ENCODE assay signal across 25 mouse cellular contexts in the genomic region with DNA sequence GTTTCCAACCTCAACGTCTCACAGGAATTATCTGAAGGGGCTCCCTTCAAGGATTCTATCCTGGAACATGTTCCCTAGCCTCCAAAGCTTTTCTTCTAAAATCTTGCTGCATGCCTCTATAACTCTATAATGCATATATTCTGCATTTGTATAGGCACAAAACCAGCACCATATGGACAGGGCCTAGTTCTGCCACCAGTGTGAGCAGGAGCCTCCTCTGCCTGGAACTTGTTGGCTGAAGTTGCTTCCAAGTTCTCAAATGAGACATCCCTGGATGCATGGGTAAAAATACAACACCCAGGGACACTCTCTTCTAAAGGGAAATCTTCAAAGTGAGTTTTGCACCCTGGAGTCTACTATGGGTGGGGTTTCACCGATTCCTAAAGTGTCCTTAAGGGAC.
"Had no signal": no experiment of that assay in that cellular context is flagged by ENCODE, and none has a peak within 500 bp of the region (broad histone marks: within the 10 kb centered on the region; RNA-seq: fewer than 3 reads in every experiment).

No protein-coding gene starts in this region.

- H3K9ac ChIP-seq: heart, embryonic 12.5 days; hindbrain, embryonic 12.5 days; hindbrain, embryonic 14.5 days; intestine, embryonic 15.5 days; limb, embryonic 12.5 days; liver, embryonic 12.5 days; liver, embryonic 14.5 days had no signal

- H3K9me3 ChIP-seq: heart, embryonic 12.5 days; hindbrain, embryonic 10.5 days; hindbrain, embryonic 12.5 days; intestine, embryonic 15.5 days; limb, embryonic 10.5 days; limb, embryonic 12.5 days; liver, embryonic 12.5 days had no signal

- H3K27me3 ChIP-seq: heart, embryonic 12.5 days; hindbrain, embryonic 12.5 days; intestine, embryonic 15.5 days; limb, embryonic 12.5 days; liver, embryonic 12.5 days had no signal

- H3K4me3 ChIP-seq: gastrocnemius, adult 2 months; heart, adult 2 months; heart, embryonic 12.5 days; hindbrain, embryonic 10.5 days; hindbrain, embryonic 12.5 days; intestine, embryonic 15.5 days; layer of hippocampus, adult 2 months; left cerebral cortex, adult 2 months; limb, embryonic 10.5 days; limb, embryonic 12.5 days; liver, embryonic 12.5 days had no signal

- H3K4me2 ChIP-seq: heart, embryonic 12.5 days; hindbrain, embryonic 12.5 days; hindbrain, embryonic 14.5 days; intestine, embryonic 15.5 days; limb, embryonic 12.5 days; liver, embryonic 12.5 days had no signal

- H3K4me1 ChIP-seq: heart, embryonic 12.5 days; hindbrain, embryonic 10.5 days; hindbrain, embryonic 12.5 days; intestine, embryonic 15.5 days; limb, embryonic 10.5 days; limb, embryonic 12.5 days; liver, embryonic 12.5 days had no signal

- ATAC-seq: hindbrain, embryonic 16.5 days; inflammation-experienced regulatory T-cells, adult 6 months; intestine, embryonic 15.5 days; intestine, postnatal 0 days; liver, embryonic 12.5 days had no signal

- H3K27ac ChIP-seq: gastrocnemius, adult 2 months; heart, adult 2 months; hindbrain, embryonic 10.5 days; hindbrain, embryonic 12.5 days; hindbrain, embryonic 14.5 days; intestine, embryonic 15.5 days; layer of hippocampus, adult 2 months; left cerebral cortex, adult 2 months; limb, embryonic 10.5 days; limb, embryonic 12.5 days; liver, embryonic 12.5 days; liver, embryonic 14.5 days had no signal

- DNase-seq: gastrocnemius, adult 2 months; gastrocnemius, postnatal 10 days; gastrocnemius, postnatal 25 days; heart, adult 2 months; heart, postnatal 10 days; heart, postnatal 4 days; kidney, adult 18-20 months; kidney, adult 8-10 months; kidney, postnatal 10 days; kidney, postnatal 25 days; kidney, postnatal 4 days had no signal

- H3K36me3 ChIP-seq: heart, embryonic 12.5 days; hindbrain, embryonic 10.5 days; hindbrain, embryonic 12.5 days; intestine, embryonic 15.5 days; limb, embryonic 10.5 days; limb, embryonic 12.5 days; liver, embryonic 12.5 days had no signal
